Mouse (Mus musculus): ENCODE measurements around the gene Limk1.

- no peak for TF ChIP-seq CTCF (conservative IDR thresholded peaks at IDR 0.05; ENCODE audit: low read length)
- no peak for TF ChIP-seq NANOG (IDR thresholded peaks at IDR 0.05; ENCODE audit: borderline replicate concordance, low read length)
- no peak for TF ChIP-seq POU5F1 (IDR thresholded peaks at IDR 0.05; ENCODE audit: borderline replicate concordance, low read length)
These were observed 49.7 kb downstream of the Limk1 start for GRCm38 (mm10) chr5:134638461-134639268.

Data from E14TG2a.4 (cell line).